16 mouse cellular contexts compared by ENCODE assay signal in the genomic region with DNA sequence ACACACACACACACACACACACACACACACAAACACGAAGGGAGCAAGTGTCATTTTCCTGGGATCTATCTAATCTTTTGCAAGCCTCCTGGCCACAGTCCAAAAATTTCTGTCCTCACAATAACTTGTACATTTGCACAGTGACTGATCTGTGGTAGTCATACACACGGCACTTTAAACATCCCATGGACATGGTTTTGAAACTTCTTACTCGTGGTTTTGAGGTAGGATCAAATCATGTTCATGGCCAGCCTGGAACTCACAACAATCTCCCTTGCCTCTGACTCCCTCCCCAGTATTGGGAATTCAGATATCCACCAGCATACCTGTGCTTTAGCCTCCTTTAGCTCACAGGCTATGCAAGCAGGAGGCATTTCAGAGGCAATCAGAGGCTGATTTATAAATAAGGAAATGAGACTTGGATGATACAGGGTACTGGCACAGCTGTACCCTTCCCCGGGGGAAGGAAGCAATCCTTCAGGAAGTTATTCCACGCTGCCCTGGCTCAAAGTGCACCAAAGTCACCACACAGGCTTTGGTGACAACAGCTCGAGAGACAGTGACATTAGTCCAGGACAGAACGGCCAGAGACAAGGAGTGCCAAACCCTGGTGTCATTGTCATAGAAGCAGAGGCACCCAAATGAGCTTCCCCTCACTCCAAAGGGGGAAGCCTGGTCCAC. TPM values are rescaled to one million over a fixed set of nuclear protein-coding genes. Genes with fewer than 3 reads are reported as not detected.
DNase-seq lines count a peak whose midpoint lies in the region; ATAC-seq and TF ChIP-seq lines count a peak whose summit lies in the region.
"Had no signal": no experiment of that assay in that cellular context is flagged by ENCODE, and none has a peak within 500 bp of the region (broad histone marks: within the 10 kb centered on the region; RNA-seq: fewer than 3 reads in every experiment).

No protein-coding gene starts in this region.

- no peak for DNase-seq in hindbrain, embryonic 10.5 days (ENCODE audit: low spot score)
- no peak for DNase-seq in hindbrain, postnatal 0 days (ENCODE audit: low spot score)
- peak; percentile 55 for DNase-seq in 3T3-L1 (ENCODE audit: low read depth, low spot score)
- no peak for DNase-seq in embryonic facial prominence, embryonic 10.5 days (ENCODE audit: low spot score)
- peak; percentile 43 for DNase-seq in lung, postnatal 25 days (ENCODE audit: low spot score)
- DNase-seq in left cerebral cortex, adult 2 months (ENCODE audit: extremely low spot score in 1 of 2, low spot score in 2 of 2), result no peak
- DNase-seq in urinary bladder, adult 18-20 months (ENCODE audit: low spot score in 2 of 2), result no peak
- no peak for DNase-seq in forebrain, embryonic 14.5 days (ENCODE audit: low spot score)
- DNase-seq: cerebellum, postnatal 36 days; gastrocnemius, postnatal 25 days had no signal

- no peaks in the 10 kb centered on the region for H3K27me3 ChIP-seq in hindbrain, embryonic 10.5 days (ENCODE audit: insufficient read depth, poor library complexity, severe bottlenecking)
- H3K27me3 ChIP-seq in hindbrain, postnatal 0 days (ENCODE audit: insufficient read depth, low read length), result no peaks in the 10 kb centered on the region
- H3K27me3 ChIP-seq in embryonic facial prominence, embryonic 10.5 days (replicated peaks; ENCODE audit: low read depth, poor library complexity, severe bottlenecking), result no peaks in the 10 kb centered on the region
- H3K27me3 ChIP-seq in forebrain, embryonic 14.5 days (replicated peaks; ENCODE audit: control insufficient read depth, insufficient read depth, low read length), result no peaks in the 10 kb centered on the region
- H3K27me3 ChIP-seq: embryonic facial prominence, embryonic 15.5 days; forebrain, embryonic 15.5 days; heart, embryonic 15.5 days; hindbrain, embryonic 15.5 days; liver, embryonic 15.5 days; midbrain, embryonic 13.5 days had no signal

- H3K4me1 ChIP-seq in hindbrain, embryonic 10.5 days (replicated peaks), result peaks cover 18% of the 10 kb centered on the region
- no peaks in the 10 kb centered on the region for H3K4me1 ChIP-seq in hindbrain, postnatal 0 days (ENCODE audit: insufficient read depth, low read length)
- peaks cover 6% of the 10 kb centered on the region; the same call in 1 of the 2 replicates for H3K4me1 ChIP-seq in embryonic facial prominence, embryonic 10.5 days
- no peaks in the 10 kb centered on the region for H3K4me1 ChIP-seq in forebrain, embryonic 14.5 days (ENCODE audit: control insufficient read depth, insufficient read depth, low read length)
- H3K4me1 ChIP-seq: embryonic facial prominence, embryonic 15.5 days; forebrain, embryonic 15.5 days; hindbrain, embryonic 15.5 days had no signal

- WGBS in hindbrain, embryonic 10.5 days, result 74% methylated on average over 7 of the region's 7 CpGs
- 50% methylated on average over 7 of the region's 7 CpGs for WGBS in hindbrain, postnatal 0 days
- WGBS in embryonic facial prominence, embryonic 10.5 days, result 63% methylated on average over 7 of the region's 7 CpGs
- 76% methylated on average over 7 of the region's 7 CpGs for WGBS in forebrain, embryonic 14.5 days

- H3K36me3 ChIP-seq in hindbrain, embryonic 10.5 days, result no peaks in the 10 kb centered on the region
- H3K36me3 ChIP-seq in hindbrain, postnatal 0 days (ENCODE audit: insufficient read depth, low read length), result no peaks in the 10 kb centered on the region
- no peaks in the 10 kb centered on the region for H3K36me3 ChIP-seq in embryonic facial prominence, embryonic 10.5 days (replicated peaks)
- H3K36me3 ChIP-seq in forebrain, embryonic 14.5 days (ENCODE audit: control insufficient read depth, insufficient read depth, low read length), result no peaks in the 10 kb centered on the region
- H3K36me3 ChIP-seq: embryonic facial prominence, embryonic 15.5 days; forebrain, embryonic 15.5 days; heart, embryonic 15.5 days; hindbrain, embryonic 15.5 days; liver, embryonic 15.5 days; midbrain, embryonic 13.5 days had no signal

- H3K4me2 ChIP-seq in hindbrain, postnatal 0 days (ENCODE audit: low read depth, low read length), result no peak overlapping the region
- no peak overlapping the region for H3K4me2 ChIP-seq in forebrain, embryonic 14.5 days (ENCODE audit: low read length)
- H3K4me2 ChIP-seq: embryonic facial prominence, embryonic 15.5 days; forebrain, embryonic 15.5 days; heart, embryonic 15.5 days; hindbrain, embryonic 15.5 days; liver, embryonic 15.5 days; midbrain, embryonic 13.5 days had no signal

- intact Hi-C loops in left cerebral cortex, adult 2 months (cut with DNase I), result no loop called here

- H3K4me3 ChIP-seq in hindbrain, embryonic 10.5 days, result no peak overlapping the region
- H3K4me3 ChIP-seq in hindbrain, postnatal 0 days (ENCODE audit: low read length), result no peak overlapping the region
- H3K4me3 ChIP-seq in embryonic facial prominence, embryonic 10.5 days, result no peak overlapping the region
- H3K4me3 ChIP-seq in left cerebral cortex, adult 2 months, result no peak overlapping the region
- no peak overlapping the region for H3K4me3 ChIP-seq in forebrain, embryonic 14.5 days (ENCODE audit: low read depth, low read length)
- H3K4me3 ChIP-seq: embryonic facial prominence, embryonic 15.5 days; forebrain, embryonic 15.5 days; heart, embryonic 15.5 days; hindbrain, embryonic 15.5 days; liver, embryonic 15.5 days; midbrain, embryonic 13.5 days had no signal

- H3K9ac ChIP-seq in hindbrain, postnatal 0 days (replicated peaks; ENCODE audit: low read length), result no peak overlapping the region
- H3K9ac ChIP-seq in forebrain, embryonic 14.5 days (ENCODE audit: low read length), result no peak overlapping the region
- H3K9ac ChIP-seq: embryonic facial prominence, embryonic 15.5 days; forebrain, embryonic 15.5 days; heart, embryonic 15.5 days; hindbrain, embryonic 15.5 days; liver, embryonic 15.5 days; midbrain, embryonic 13.5 days had no signal

- peak overlapping the region; percentile 45; the same call in 1 of the 2 replicates for H3K27ac ChIP-seq in hindbrain, embryonic 10.5 days
- no peak overlapping the region for H3K27ac ChIP-seq in hindbrain, postnatal 0 days
- 0 out of 2 replicates have a peak overlapping the region, but pooled peaks have one; percentile 0 for H3K27ac ChIP-seq in embryonic facial prominence, embryonic 10.5 days (replicated peaks)
- no peak overlapping the region for H3K27ac ChIP-seq in left cerebral cortex, adult 2 months
- no peak overlapping the region for H3K27ac ChIP-seq in forebrain, embryonic 14.5 days (ENCODE audit: low read depth, low read length)
- H3K27ac ChIP-seq: embryonic facial prominence, embryonic 15.5 days; forebrain, embryonic 15.5 days; heart, embryonic 15.5 days; hindbrain, embryonic 15.5 days; liver, embryonic 15.5 days; midbrain, embryonic 13.5 days had no signal

- ATAC-seq in hindbrain, postnatal 0 days, result no peak
- no peak for ATAC-seq in forebrain, embryonic 14.5 days
- ATAC-seq: forebrain, embryonic 15.5 days; midbrain, embryonic 13.5 days had no signal

- 0 out of 2 replicates have a peak, but pooled peaks cover 3% of the 10 kb centered on the region for H3K9me3 ChIP-seq in hindbrain, embryonic 10.5 days
- H3K9me3 ChIP-seq in hindbrain, postnatal 0 days (ENCODE audit: low read length), result no peaks in the 10 kb centered on the region
- no peaks in the 10 kb centered on the region for H3K9me3 ChIP-seq in embryonic facial prominence, embryonic 10.5 days
- no peaks in the 10 kb centered on the region for H3K9me3 ChIP-seq in forebrain, embryonic 14.5 days (replicated peaks; ENCODE audit: control insufficient read depth, low read length)
- H3K9me3 ChIP-seq: embryonic facial prominence, embryonic 15.5 days; forebrain, embryonic 15.5 days; heart, embryonic 15.5 days; hindbrain, embryonic 15.5 days; liver, embryonic 15.5 days; midbrain, embryonic 13.5 days had no signal

- no peak for TF ChIP-seq CTCF in hindbrain, postnatal 0 days (IDR thresholded peaks at IDR 0.05; ENCODE audit: low read depth)
- TF ChIP-seq CTCF in left cerebral cortex, adult 2 months (IDR thresholded peaks at IDR 0.05), result no peak

RNA-seq across cellular contexts. Expression of gene Klf3, which starts 52.1 kb away (rescaled TPM):
- polyA plus RNA-seq in hindbrain, embryonic 10.5 days (2016; fragmentation: Nextera tagmentation; extraction: Ambion mirVana), result 57.1 and 58.7 TPM in 2 replicates
- total RNA-seq in hindbrain, postnatal 0 days (2014; rRNA removed), result 22.6 and 22.9 TPM in 2 replicates
- polyA plus RNA-seq in hindbrain, postnatal 0 days (2015; fragmentation: Nextera tagmentation; extraction: Ambion mirVana), result 37.1 and 37.5 TPM in 2 replicates
- 55.0 and 55.2 TPM in 2 replicates for polyA plus RNA-seq in embryonic facial prominence, embryonic 10.5 days (2016; fragmentation: Nextera tagmentation; extraction: Ambion mirVana)
- total RNA-seq in left cerebral cortex, adult 2 months (2021), result 10 to 100 TPM; 28.4 to 35.8 TPM
- 19.3 and 24.3 TPM in 2 replicates for polyA plus RNA-seq in forebrain, embryonic 14.5 days (2014; fragmentation: Nextera tagmentation; extraction: Ambion mirVana)

Comparison
In these comparisons a context has a peak if more than half of its experiments do, and no peak if none do; other contexts are left out.
1. H3K27ac ChIP-seq: peak in hindbrain, embryonic 10.5 days (single experiment) and embryonic facial prominence, embryonic 10.5 days (single experiment); none in hindbrain, postnatal 0 days (single experiment), left cerebral cortex, adult 2 months (single experiment) and forebrain, embryonic 14.5 days (single experiment).
2. DNase-seq: peak in 3T3-L1 (single experiment) and lung, postnatal 25 days (single experiment); none in hindbrain, embryonic 10.5 days (single experiment), hindbrain, postnatal 0 days (single experiment), embryonic facial prominence, embryonic 10.5 days (single experiment), left cerebral cortex, adult 2 months (0 of 2), urinary bladder, adult 18-20 months (0 of 2) and forebrain, embryonic 14.5 days (single experiment).